In genomic region chr4:137488571-137489303, GRCm38 (mm10) we compare ENCODE assay signal across 9 mouse cellular contexts. TPM values are rescaled to one million over a fixed set of nuclear protein-coding genes. Genes with fewer than 3 reads are reported as not detected.
A peak's percentile ranks its signal among the peaks of the same experiment; 100 is the strongest.
DNase-seq lines count a peak whose midpoint lies in the region; ATAC-seq and TF ChIP-seq lines count a peak whose summit lies in the region.
"Had no signal": no experiment of that assay in that cellular context is flagged by ENCODE, and none has a peak within 500 bp of the region (broad histone marks: within the 10 kb centered on the region; RNA-seq: fewer than 3 reads in every experiment).

No protein-coding gene starts in this region.

- H3K9ac ChIP-seq in lung, embryonic 14.5 days: peak overlapping the region; percentile 14
- H3K9ac ChIP-seq in embryonic facial prominence, embryonic 12.5 days: no peak overlapping the region
- H3K9ac ChIP-seq in heart, embryonic 13.5 days: peak overlapping the region; percentile 85
- H3K9ac ChIP-seq in neural tube, embryonic 13.5 days: peak overlapping the region; percentile 50

- H3K4me1 ChIP-seq in lung, embryonic 14.5 days (ENCODE audit: insufficient read depth): peaks cover 59% of the 10 kb centered on the region
- peaks cover 59% of the 10 kb centered on the region for H3K4me1 ChIP-seq in embryonic facial prominence, embryonic 12.5 days
- peaks cover 91% of the 10 kb centered on the region for H3K4me1 ChIP-seq in heart, embryonic 13.5 days
- peaks cover 59% of the 10 kb centered on the region for H3K4me1 ChIP-seq in neural tube, embryonic 13.5 days (replicated peaks)

- no peaks in the 10 kb centered on the region for H3K27me3 ChIP-seq in lung, embryonic 14.5 days (ENCODE audit: insufficient read depth, low read length)
- H3K27me3 ChIP-seq in embryonic facial prominence, embryonic 12.5 days: no peaks in the 10 kb centered on the region
- no peaks in the 10 kb centered on the region for H3K27me3 ChIP-seq in heart, embryonic 13.5 days (replicated peaks)
- no peaks in the 10 kb centered on the region for H3K27me3 ChIP-seq in neural tube, embryonic 13.5 days

- peak overlapping the region; percentile 44 for H3K4me2 ChIP-seq in lung, embryonic 14.5 days
- no peak overlapping the region for H3K4me2 ChIP-seq in embryonic facial prominence, embryonic 12.5 days (replicated peaks)
- H3K4me2 ChIP-seq in heart, embryonic 13.5 days: peak overlapping the region; percentile 64
- H3K4me2 ChIP-seq in neural tube, embryonic 13.5 days: no peak overlapping the region

- H3K9me3 ChIP-seq in lung, embryonic 14.5 days (ENCODE audit: low read depth, low read length): no peaks in the 10 kb centered on the region
- H3K9me3 ChIP-seq in embryonic facial prominence, embryonic 12.5 days: no peaks in the 10 kb centered on the region
- H3K9me3 ChIP-seq in heart, embryonic 13.5 days: no peaks in the 10 kb centered on the region
- no peaks in the 10 kb centered on the region for H3K9me3 ChIP-seq in neural tube, embryonic 13.5 days

- peak; percentile 54 for ATAC-seq in lung, embryonic 14.5 days (ENCODE audit: insufficient read depth)
- ATAC-seq in embryonic facial prominence, embryonic 12.5 days (ENCODE audit: insufficient number of reproducible peaks, insufficient read depth, low FRiP score, low TSS enrichment): no peak
- peak; percentile 75 for ATAC-seq in heart, embryonic 13.5 days (ENCODE audit: extremely low read depth, insufficient number of reproducible peaks, low FRiP score, low TSS enrichment)
- ATAC-seq in neural tube, embryonic 13.5 days (ENCODE audit: low read depth): peak; percentile 57; the same call in 1 of the 2 replicates

- DNase-seq in lung, embryonic 14.5 days: peak; percentile 80
- no peak for DNase-seq in lung, postnatal 36 days
- peak; percentile 82 for DNase-seq in kidney, postnatal 10 days
- no peak for DNase-seq in spleen, adult 12 weeks (ENCODE audit: low spot score)
- DNase-seq in layer of hippocampus, adult 8-10 months (ENCODE audit: low spot score in 2 of 2): no peak

- H3K4me3 ChIP-seq in lung, embryonic 14.5 days (ENCODE audit: low read depth, low read length): no peak overlapping the region
- no peak overlapping the region for H3K4me3 ChIP-seq in embryonic facial prominence, embryonic 12.5 days
- peak overlapping the region; percentile 23 for H3K4me3 ChIP-seq in heart, embryonic 13.5 days
- H3K4me3 ChIP-seq in neural tube, embryonic 13.5 days: no peak overlapping the region

- H3K27ac ChIP-seq in lung, embryonic 14.5 days (ENCODE audit: low read depth): peak overlapping the region; percentile 92
- H3K27ac ChIP-seq in embryonic facial prominence, embryonic 12.5 days: peak overlapping the region; percentile 77
- H3K27ac ChIP-seq in heart, embryonic 13.5 days (replicated peaks): peak overlapping the region; percentile 100
- H3K27ac ChIP-seq in neural tube, embryonic 13.5 days (replicated peaks): peak overlapping the region; percentile 69

- 12% methylated on average over 12 of the region's 12 CpGs for WGBS in lung, embryonic 14.5 days
- WGBS in embryonic facial prominence, embryonic 12.5 days: 16% methylated on average over 12 of the region's 12 CpGs
- 6% methylated on average over 12 of the region's 12 CpGs for WGBS in heart, embryonic 13.5 days
- WGBS in neural tube, embryonic 13.5 days: 15% methylated on average over 12 of the region's 12 CpGs

- TF ChIP-seq CTCF in lung, embryonic 14.5 days (IDR thresholded peaks at IDR 0.05; ENCODE audit: low read depth): peak; percentile 75

- H3K36me3 ChIP-seq in lung, embryonic 14.5 days (ENCODE audit: insufficient read depth): no peaks in the 10 kb centered on the region
- H3K36me3 ChIP-seq in embryonic facial prominence, embryonic 12.5 days: no peaks in the 10 kb centered on the region
- peaks cover 7% of the 10 kb centered on the region; the same call in 1 of the 2 replicates for H3K36me3 ChIP-seq in heart, embryonic 13.5 days
- H3K36me3 ChIP-seq in neural tube, embryonic 13.5 days: no peaks in the 10 kb centered on the region

RNA-seq across cellular contexts. Expression of gene Hspg2, which starts 20.2 kb away (rescaled TPM):
- 51.2 and 58.1 TPM in 2 replicates for polyA plus RNA-seq in lung, embryonic 14.5 days (2014; fragmentation: Nextera tagmentation; extraction: Ambion mirVana)
- 19.0 and 19.7 TPM in 2 replicates for polyA plus RNA-seq in embryonic facial prominence, embryonic 12.5 days (2016; fragmentation: Nextera tagmentation; extraction: Ambion mirVana)
- 48.9 and 50.0 TPM in 2 replicates for polyA plus RNA-seq in heart, embryonic 13.5 days (2015; fragmentation: Nextera tagmentation; extraction: Ambion mirVana)
- 8.6 and 9.6 TPM in 2 replicates for polyA plus RNA-seq in neural tube, embryonic 13.5 days (2015; fragmentation: Nextera tagmentation; extraction: Ambion mirVana)
- total RNA-seq in layer of hippocampus, adult 8-10 months (2022): 1 to 10 TPM; 4.2 to 6.1 (median 5.6) TPM

RNA-seq across cellular contexts. Expression of gene 1700013G24Rik, which starts 35.7 kb away (rescaled TPM):
- not detected in 2 replicates for polyA plus RNA-seq in lung, embryonic 14.5 days (2014; fragmentation: Nextera tagmentation; extraction: Ambion mirVana)
- not detected in 2 replicates for polyA plus RNA-seq in embryonic facial prominence, embryonic 12.5 days (2016; fragmentation: Nextera tagmentation; extraction: Ambion mirVana)
- polyA plus RNA-seq in heart, embryonic 13.5 days (2015; fragmentation: Nextera tagmentation; extraction: Ambion mirVana): not detected in 2 replicates
- polyA plus RNA-seq in neural tube, embryonic 13.5 days (2015; fragmentation: Nextera tagmentation; extraction: Ambion mirVana): not detected in 2 replicates
- not detected for total RNA-seq in layer of hippocampus, adult 8-10 months (2022)
- total RNA-seq: adrenal gland, postnatal 36 days had no signal

RNA-seq across cellular contexts. Expression of gene Cela3b, which starts 58.4 kb away (rescaled TPM):
- polyA plus RNA-seq in lung, embryonic 14.5 days (2014; fragmentation: Nextera tagmentation; extraction: Ambion mirVana): not detected in 2 replicates
- not detected in 2 replicates for polyA plus RNA-seq in embryonic facial prominence, embryonic 12.5 days (2016; fragmentation: Nextera tagmentation; extraction: Ambion mirVana)
- polyA plus RNA-seq in heart, embryonic 13.5 days (2015; fragmentation: Nextera tagmentation; extraction: Ambion mirVana): 0.22 TPM in 1 of 2 replicates, not detected in the other
- polyA plus RNA-seq in neural tube, embryonic 13.5 days (2015; fragmentation: Nextera tagmentation; extraction: Ambion mirVana): not detected in 2 replicates
- not detected for total RNA-seq in layer of hippocampus, adult 8-10 months (2022)
- total RNA-seq: adrenal gland, postnatal 36 days had no signal

Comparison
In these comparisons a context has a peak if more than half of its experiments do, and no peak if none do; other contexts are left out.
1. DNase-seq: peak in lung, embryonic 14.5 days (single experiment) and kidney, postnatal 10 days (single experiment); none in lung, postnatal 36 days (single experiment), spleen, adult 12 weeks (single experiment) and layer of hippocampus, adult 8-10 months (0 of 2).
2. H3K4me2 ChIP-seq: peak in lung, embryonic 14.5 days (single experiment) and heart, embryonic 13.5 days (single experiment); none in embryonic facial prominence, embryonic 12.5 days (single experiment) and neural tube, embryonic 13.5 days (single experiment).
3. Peak in every context shown above with its lines, with median percentiles within 50 percentile points of each other: H3K27ac ChIP-seq.